Mouse (Mus musculus) kidney, embryonic 16.5 days (tissue): Measurements from ENCODE around the gene Olfr851. TPM values are rescaled to one million over a fixed set of nuclear protein-coding genes. Genes with fewer than 3 reads are reported as not detected.

Experiments
- ATAC-seq: fragments of 200-750 bp; cut with Nextera tagmentation; 2 replicates; pipeline ENCODE4 v1.8.0; 2017; ENCODE audit warnings: moderate TSS enrichment; ENCODE audit not compliant: low FRiP score, low TSS enrichment
- H3K27ac ChIP-seq: fragments of 300-500 bp; sonication (generic); 2 replicates; pipeline ENCODE4 v1.5.1; 2014; ENCODE audit warnings: low read length
- H3K27me3 ChIP-seq: fragments of 300-500 bp; sonication (generic); 2 replicates; pipeline ENCODE4 v1.6.1; 2014; ENCODE audit warnings: low read length, control low read depth, mixed read lengths; ENCODE audit not compliant: insufficient read depth
- H3K36me3 ChIP-seq: fragments of 300-500 bp; sonication (generic); 2 replicates; pipeline ENCODE4 v1.6.1; 2014; ENCODE audit warnings: low read length, control low read depth, mixed read lengths; ENCODE audit not compliant: insufficient read depth
- H3K4me1 ChIP-seq: fragments of 300-500 bp; sonication (generic); 2 replicates; pipeline ENCODE4 v1.6.1; 2014; ENCODE audit warnings: low read length, control low read depth, mixed read lengths; ENCODE audit not compliant: insufficient read depth
- H3K4me2 ChIP-seq: fragments of 300-500 bp; sonication (generic); replicated peaks from 2 replicates; pipeline ENCODE4 v1.6.1; 2014; ENCODE audit warnings: low read depth, low read length
- H3K4me3 ChIP-seq: fragments of 300-500 bp; sonication (generic); 2 replicates; pipeline ENCODE4 v1.5.1; 2014; ENCODE audit warnings: mild to moderate bottlenecking, low read length
- H3K9ac ChIP-seq: fragments of 300-500 bp; sonication (generic); replicated peaks from 2 replicates; pipeline ENCODE4 v1.6.1; 2014; ENCODE audit warnings: low read length
- H3K9me3 ChIP-seq: fragments of 300-500 bp; sonication (generic); 2 replicates; pipeline ENCODE4 v1.6.1; 2016; ENCODE audit warnings: low read length, control low read depth
- WGBS: fragments of 180-500 bp; shearing (Covaris S2); extraction: QIAGEN DNeasy Blood & Tissue Kit; methylation state at CpG from one replicate; pipeline ENCODE4 v1.1.7; 2014; 5-methylcytosine and 5-hydroxymethylcytosine counted together
- polyA plus RNA-seq: library from polyadenylated mRNA; unstranded; fragments of >200 nt; fragmentation: Nextera tagmentation; extraction: Ambion mirVana; gene quantifications from 2 replicates; pipeline ENCODE4 v1.2.1, GENCODE M21; 2015

Olfr851 gene
- polyA plus RNA-seq, result not detected in 2 replicates

DNA sequence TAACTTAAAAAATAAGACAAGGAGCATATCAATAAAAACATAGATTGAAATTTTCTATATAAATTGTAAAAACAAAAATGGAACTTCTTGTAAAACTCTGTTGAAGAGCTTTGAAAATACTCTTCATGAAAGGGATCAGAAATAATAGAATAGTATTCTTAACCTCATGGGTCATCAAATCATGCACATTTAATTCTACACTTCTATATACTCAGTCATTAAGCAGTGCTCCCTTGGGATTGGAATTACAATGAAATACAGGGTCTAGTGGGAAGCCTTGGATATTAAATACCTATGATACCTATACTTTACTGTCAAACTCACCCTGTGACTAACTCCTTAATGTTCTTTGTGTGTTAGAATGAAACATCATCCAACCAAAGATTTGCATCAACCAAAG is at the start of gene Olfr851:
Gene Olfr851, plus strand, starts transcription at position 301 of the 400 bp plus-strand sequence.
- ATAC-seq, result no peak

DNA sequence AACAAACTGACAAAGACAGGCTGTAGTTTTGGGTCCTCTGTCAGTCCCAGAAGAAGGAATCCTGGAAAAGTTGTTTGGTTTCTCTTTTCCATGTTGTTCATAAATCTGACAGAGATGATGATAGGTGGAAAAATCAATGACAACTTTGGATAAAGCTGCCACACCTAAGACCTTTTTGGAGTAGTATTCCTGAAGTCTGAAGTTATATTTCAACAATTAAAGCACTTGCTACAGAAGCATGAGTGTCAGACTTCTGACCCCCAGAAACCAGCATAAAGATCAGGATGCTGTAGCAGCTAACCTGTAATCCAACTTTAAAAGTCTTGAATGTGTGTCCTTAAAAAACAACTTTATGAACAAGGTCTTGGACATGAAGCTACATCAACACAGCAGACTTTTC is 14.9 kb upstream of the Olfr851 start, which contains the start of gene Olfr850:
Gene Olfr850, minus strand, starts transcription at position 101 of the 400 bp plus-strand sequence.
- Histone ChIP-seq H3K9ac (no peak within 1 kb of the TSS), H3K27me3 (no peaks in the 10 kb centered on the region), H3K4me3 (no peak within 1 kb of the TSS), H3K9me3 (no peaks in the 10 kb centered on the region), H3K36me3 (no peaks in the 10 kb centered on the region), H3K4me1 (no peaks in the 10 kb centered on the region), H3K4me2 (no peak within 1 kb of the TSS), H3K27ac (no peak within 1 kb of the TSS)
- ATAC-seq, result no peak

More for the DNA sequence above, at the start of gene Olfr851:
- H3K36me3 ChIP-seq, result no peaks in the 10 kb centered on the region
- H3K27me3 ChIP-seq, result no peaks in the 10 kb centered on the region
- 0 out of 2 replicates have a peak, but pooled peaks cover 3% of the 10 kb centered on the region for H3K9me3 ChIP-seq
- no peak within 1 kb of the TSS for H3K27ac ChIP-seq
- H3K4me2 ChIP-seq, result no peak within 1 kb of the TSS
- H3K4me1 ChIP-seq, result no peaks in the 10 kb centered on the region
- no peak within 1 kb of the TSS for H3K4me3 ChIP-seq
- H3K9ac ChIP-seq, result no peak within 1 kb of the TSS

DNA sequence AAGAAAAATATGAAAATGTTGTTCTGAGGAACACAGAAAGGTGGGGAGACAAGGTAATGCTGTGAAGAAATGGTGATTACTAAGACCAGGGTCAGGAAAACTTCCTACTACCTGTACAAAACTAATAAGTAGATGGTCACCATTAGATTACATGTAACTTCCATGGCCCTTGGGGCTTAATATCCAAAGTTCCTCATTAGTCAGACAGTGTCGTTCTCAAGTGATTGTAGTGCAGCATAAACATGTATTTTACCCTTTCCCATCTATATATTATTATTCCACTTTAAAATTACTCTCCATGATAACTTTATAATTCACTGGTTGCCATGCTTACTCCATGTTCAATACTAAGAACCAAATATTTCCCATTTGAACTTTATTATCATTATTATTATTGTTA is 47.9 kb downstream of the Olfr851 start, which contains the start of gene Olfr853:
Gene Olfr853, minus strand, starts transcription at position 101 of the 400 bp plus-strand sequence.
- H3K9me3 ChIP-seq, result 0 out of 2 replicates have a peak, but pooled peaks cover 3% of the 10 kb centered on the region
- no peak within 1 kb of the TSS for H3K4me3 ChIP-seq
- no peak within 1 kb of the TSS for H3K9ac ChIP-seq
- WGBS, result 76% methylated on average over 1 of the region's 1 CpGs
- no peak within 1 kb of the TSS for H3K27ac ChIP-seq
- no peak within 1 kb of the TSS for H3K4me2 ChIP-seq
- no peaks in the 10 kb centered on the region for H3K4me1 ChIP-seq
- ATAC-seq, result no peak
- no peaks in the 10 kb centered on the region for H3K36me3 ChIP-seq
- H3K27me3 ChIP-seq, result no peaks in the 10 kb centered on the region

Other genes starting within 250 kb of the Olfr851 start
- gene Olfr843, start 241.3 kb upstream of the Olfr851 start, polyA plus RNA-seq, result not detected in 2 replicates
- not detected in 2 replicates for gene Olfr844, start 176.9 kb upstream of the Olfr851 start, polyA plus RNA-seq
- gene Olfr845, start 156.8 kb upstream of the Olfr851 start, polyA plus RNA-seq, result not detected in 2 replicates
- gene Olfr846, start 129.3 kb upstream of the Olfr851 start, polyA plus RNA-seq, result not detected in 2 replicates
- gene Olfr847, start 114.6 kb upstream of the Olfr851 start, polyA plus RNA-seq, result not detected in 2 replicates
- gene Olfr849, start 53.0 kb upstream of the Olfr851 start, polyA plus RNA-seq, result not detected in 2 replicates
- gene Olfr850, start 15.0 kb upstream of the Olfr851 start, polyA plus RNA-seq, result not detected in 2 replicates
- not detected in 2 replicates for gene Olfr853, start 47.8 kb downstream of the Olfr851 start, polyA plus RNA-seq
- gene Olfr854, start 74.1 kb downstream of the Olfr851 start, polyA plus RNA-seq, result not detected in 2 replicates
- not detected in 2 replicates for gene Olfr855, start 89.3 kb downstream of the Olfr851 start, polyA plus RNA-seq
- 34.5 and 36.1 TPM in 2 replicates for gene Zfp317, start 128.8 kb downstream of the Olfr851 start, polyA plus RNA-seq
- not detected in 2 replicates for gene Olfr857, start 216.1 kb downstream of the Olfr851 start, polyA plus RNA-seq